Mouse (Mus musculus) midbrain, postnatal 0 days (tissue): Measurements from ENCODE around the gene Hfm1. TPM values are rescaled to one million over a fixed set of nuclear protein-coding genes. Genes with fewer than 3 reads are reported as not detected.

Experiments
- ATAC-seq: fragments of 200-750 bp; cut with Nextera tagmentation; 2 replicates; pipeline ENCODE4 v1.8.0; 2017; ENCODE audit warnings: moderate number of reproducible peaks, mild to moderate bottlenecking, moderate TSS enrichment, moderate library complexity; ENCODE audit not compliant: low FRiP score
- DNase-seq: peaks from one replicate; pipeline ENCODE4 v3.0.0-alpha.2; 2015; ENCODE audit warnings: low spot score
- H3K27ac ChIP-seq: fragments of 300-500 bp; sonication (generic); 2 replicates; pipeline ENCODE4 v1.5.1; 2014; ENCODE audit warnings: low read depth, mild to moderate bottlenecking, low read length, mixed read lengths
- H3K27me3 ChIP-seq: fragments of 300-500 bp; sonication (generic); 2 replicates; pipeline ENCODE4 v1.6.1; 2014; ENCODE audit warnings: low read length, control low read depth, mixed read lengths; ENCODE audit not compliant: insufficient read depth
- H3K36me3 ChIP-seq: fragments of 300-500 bp; sonication (generic); 2 replicates; pipeline ENCODE4 v1.6.1; 2014; ENCODE audit warnings: low read length, control low read depth, mixed read lengths; ENCODE audit not compliant: insufficient read depth
- H3K4me1 ChIP-seq: fragments of 300-500 bp; sonication (generic); 2 replicates; pipeline ENCODE4 v1.6.1; 2014; ENCODE audit warnings: mild to moderate bottlenecking, control low read depth, antibody characterized with exemption, low read length, mixed read lengths; ENCODE audit not compliant: insufficient read depth
- H3K4me2 ChIP-seq: fragments of 300-500 bp; sonication (generic); 2 replicates; pipeline ENCODE4 v1.6.1; 2014; ENCODE audit warnings: low read depth, mild to moderate bottlenecking, low read length, mixed read lengths; ENCODE audit not compliant: poor library complexity, severe bottlenecking
- H3K4me3 ChIP-seq: fragments of 300-500 bp; sonication (generic); 2 replicates; pipeline ENCODE4 v1.5.1; 2014; ENCODE audit warnings: low read depth, mild to moderate bottlenecking, low read length, moderate library complexity
- H3K9ac ChIP-seq: fragments of 300-500 bp; sonication (generic); replicated peaks from 2 replicates; pipeline ENCODE4 v1.6.1; 2014; ENCODE audit warnings: mild to moderate bottlenecking, low read length, moderate library complexity, mixed read lengths; ENCODE audit not compliant: poor library complexity, severe bottlenecking
- H3K9me3 ChIP-seq: fragments of 300-500 bp; sonication (generic); 2 replicates; pipeline ENCODE4 v1.6.1; 2016; ENCODE audit warnings: low read length, control low read depth
- CTCF ChIP-seq: IDR thresholded peaks from 2 replicates; pipeline ENCODE4 v1.5.1; 2016; ENCODE audit warnings: antibody characterized with exemption, mild to moderate bottlenecking
- WGBS: fragments of 180-500 bp; shearing (Covaris S2); extraction: QIAGEN DNeasy Blood & Tissue Kit; methylation state at CpG from one replicate; pipeline ENCODE4 v1.1.7; 2014; 5-methylcytosine and 5-hydroxymethylcytosine counted together
- polyA plus RNA-seq: library from polyadenylated mRNA; unstranded; fragments of >200 nt; fragmentation: Nextera tagmentation; extraction: Ambion mirVana; gene quantifications from 2 replicates; pipeline ENCODE4 v1.2.1, GENCODE M21; 2015
- total RNA-seq: library from RNA; depleted of rRNA; stranded (reverse); fragments of >200 nt; gene quantifications from 2 replicates; pipeline ENCODE4 v1.2.3, GENCODE M21; 2014

The Hfm1 gene
- total and polyA plus RNA-seq, 2 experiments from 2014 or later: 5.3 to 5.7 TPM

- no peak overlapping the region for H3K4me3 ChIP-seq
- H3K9ac ChIP-seq: no peak overlapping the region
- H3K36me3 ChIP-seq: no peaks in the 10 kb centered on the region
- no peak overlapping the region for H3K4me2 ChIP-seq
- no peak for TF ChIP-seq CTCF
- H3K27me3 ChIP-seq: no peaks in the 10 kb centered on the region
- no peak for ATAC-seq
- H3K9me3 ChIP-seq: no peaks in the 10 kb centered on the region
- DNase-seq: no peak
- no peak overlapping the region for H3K27ac ChIP-seq
- no peaks in the 10 kb centered on the region for H3K4me1 ChIP-seq
- 77% methylated on average over 4 of the region's 4 CpGs for WGBS
Observed at GRCm38 (mm10) chr5:106927996-106928395, 1.9 kb upstream of the Hfm1 start.

- Histone ChIP-seq H3K4me3 (peak overlapping the region; percentile 52), H3K9me3 (no peaks in the 10 kb centered on the region), H3K27me3 (no peaks in the 10 kb centered on the region), H3K36me3 (no peaks in the 10 kb centered on the region), H3K4me1 (no peaks in the 10 kb centered on the region), H3K4me2 (peak overlapping the region; percentile 73), H3K9ac (peak overlapping the region; percentile 86), H3K27ac (peak overlapping the region; percentile 89)
- TF ChIP-seq CTCF: no peak
- WGBS: 19% methylated on average over 4 of the region's 4 CpGs
- ATAC-seq (peak; percentile 72; the same call in 1 of the 2 replicates), DNase-seq (no peak)
Observed at GRCm38 (mm10) chr5:106926369-106926686, 207 bp upstream of the Hfm1 start.

DNA sequence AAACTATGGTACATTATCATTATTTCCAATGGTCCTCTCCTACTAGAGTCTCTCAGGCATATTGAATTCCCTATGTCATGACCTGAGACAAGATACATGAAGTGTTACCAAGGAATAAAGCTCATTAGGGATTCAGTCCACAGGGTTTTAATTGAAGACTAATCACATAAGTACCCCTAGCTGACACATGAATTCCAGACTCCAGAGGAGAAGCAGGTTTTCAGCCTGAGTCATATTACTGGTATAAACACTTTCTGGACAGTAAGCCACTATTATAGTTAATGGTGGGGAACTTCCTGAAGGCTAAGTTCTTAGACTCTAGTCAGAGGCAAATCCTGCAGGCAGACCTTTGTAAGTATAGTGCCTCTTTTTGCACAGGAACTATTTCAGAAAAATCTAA lies 6.8 kb downstream of the Hfm1 start:
- DNase-seq (no peak), ATAC-seq (no peak)
- Histone ChIP-seq H3K4me2 (no peak overlapping the region), H3K27me3 (no peaks in the 10 kb centered on the region), H3K9me3 (no peaks in the 10 kb centered on the region), H3K27ac (no peak overlapping the region), H3K4me3 (no peak overlapping the region), H3K4me1 (no peaks in the 10 kb centered on the region), H3K9ac (no peak overlapping the region), H3K36me3 (no peaks in the 10 kb centered on the region)
- TF ChIP-seq CTCF: no peak

DNA sequence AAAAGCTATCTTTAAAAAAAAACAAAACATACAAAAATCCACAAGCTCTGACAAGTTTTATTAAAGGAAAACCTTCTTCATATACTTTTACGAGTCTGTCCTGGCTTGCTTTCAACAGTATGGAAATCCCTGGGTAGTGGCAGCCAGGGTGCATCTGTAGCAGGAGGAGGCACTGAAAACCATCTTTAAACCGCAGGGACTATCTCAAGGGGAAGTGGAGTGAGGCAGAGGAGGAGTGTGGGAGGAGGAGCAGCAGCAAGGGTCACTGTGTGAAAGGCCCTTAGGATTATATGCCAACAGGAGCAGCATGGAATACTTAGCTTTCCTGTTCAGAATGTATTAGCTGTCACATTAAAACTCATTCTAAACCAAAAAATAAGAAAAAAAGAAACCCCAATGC lies 29.2 kb downstream of the Hfm1 start:
- H3K27ac ChIP-seq: no peak overlapping the region
- no peak for ATAC-seq
- no peak overlapping the region for H3K9ac ChIP-seq
- no peak overlapping the region for H3K4me3 ChIP-seq
- no peaks in the 10 kb centered on the region for H3K9me3 ChIP-seq
- DNase-seq: no peak
- 71% methylated on average over 2 of the region's 2 CpGs for WGBS
- TF ChIP-seq CTCF: no peak
- H3K36me3 ChIP-seq: no peaks in the 10 kb centered on the region
- no peaks in the 10 kb centered on the region for H3K27me3 ChIP-seq
- H3K4me2 ChIP-seq: no peak overlapping the region
- H3K4me1 ChIP-seq: no peaks in the 10 kb centered on the region

- no peak overlapping the region for H3K27ac ChIP-seq
- DNase-seq (peak; percentile 66), ATAC-seq (no peak)
- no peaks in the 10 kb centered on the region for H3K27me3 ChIP-seq
- H3K9me3 ChIP-seq: no peaks in the 10 kb centered on the region
- H3K4me1 ChIP-seq: 0 out of 2 replicates have a peak, but pooled peaks cover 4% of the 10 kb centered on the region
- no peak for TF ChIP-seq CTCF
- WGBS: 32% methylated on average over 5 of the region's 5 CpGs
- no peak overlapping the region for H3K4me2 ChIP-seq
- no peaks in the 10 kb centered on the region for H3K36me3 ChIP-seq
- no peak overlapping the region for H3K4me3 ChIP-seq
- no peak overlapping the region for H3K9ac ChIP-seq
Observed at GRCm38 (mm10) chr5:106891773-106892172, 34.3 kb downstream of the Hfm1 start.

DNA sequence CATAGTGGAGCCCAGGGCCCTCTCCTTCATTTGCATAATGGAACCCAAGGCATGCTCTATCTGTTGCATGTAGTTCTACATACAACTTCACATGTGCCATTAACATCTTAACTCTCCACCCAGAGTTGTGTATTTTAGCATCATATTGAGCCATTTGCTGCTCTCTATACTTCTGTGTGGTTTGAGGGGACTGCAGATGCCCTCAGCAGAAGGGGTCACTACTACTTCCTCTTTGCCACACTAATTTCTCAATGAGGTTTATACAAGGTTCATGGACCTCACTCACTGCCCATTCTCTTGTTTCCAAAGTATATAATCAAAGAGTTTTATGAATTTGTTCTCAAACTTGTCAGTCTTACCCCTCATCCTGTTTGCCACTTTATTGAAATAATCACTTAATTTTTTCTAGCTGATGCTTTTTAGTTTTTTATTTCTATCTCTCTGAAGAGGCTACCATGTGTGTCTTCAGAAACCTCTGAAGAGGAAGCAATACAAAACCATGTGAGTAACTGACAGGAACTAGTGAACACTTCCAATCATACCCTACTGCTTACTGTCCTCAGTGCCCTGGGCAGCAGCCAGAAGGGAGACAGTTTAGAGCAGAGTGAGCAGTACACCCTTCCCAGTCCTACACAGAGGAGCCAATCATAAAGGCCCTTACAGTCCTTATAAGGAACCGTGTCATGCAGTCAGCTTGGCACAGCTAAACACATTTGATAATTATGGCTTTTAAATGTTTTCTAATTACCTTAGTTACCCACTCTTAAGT lies 38.6 kb downstream of the Hfm1 start:
- Histone ChIP-seq H3K9ac (no peak overlapping the region), H3K4me1 (0 out of 2 replicates have a peak, but pooled peaks cover 4% of the 10 kb centered on the region), H3K36me3 (no peaks in the 10 kb centered on the region), H3K4me2 (no peak overlapping the region), H3K4me3 (no peak overlapping the region), H3K27me3 (no peaks in the 10 kb centered on the region), H3K9me3 (no peaks in the 10 kb centered on the region), H3K27ac (no peak overlapping the region)
- TF ChIP-seq CTCF: no peak
- WGBS: 80% methylated on average over 1 of the region's 1 CpGs
- ATAC-seq: no peak
- DNase-seq: no peak
